Mouse (Mus musculus): Measurements from ENCODE around the gene Gm9611. TPM values are rescaled to one million over a fixed set of nuclear protein-coding genes. Genes with fewer than 3 reads are reported as not detected.
"Not testable (repeated sequence)": the region's sequence is repeated elsewhere in the genome, so short reads cannot be mapped to it uniquely, and the experiment has no call there.

Gm9611 gene
- total RNA-seq (2014; fragmentation: Nextera tagmentation) (not detected in 2 replicates), total RNA-seq (2017) (not detected in 2 replicates), polyA plus RNA-seq (2012) (not detected in 2 replicates)

- DNase-seq (ENCODE audit: low spot score); H3K36me3 ChIP-seq (replicated peaks); H3K4me1 ChIP-seq (ENCODE audit: insufficient read depth, low read depth, low read length); ATAC-seq (ENCODE audit: extremely low read depth, insufficient number of reproducible peaks, low FRiP score, poor library complexity, severe bottlenecking); H3K27me3 ChIP-seq (ENCODE audit: insufficient read depth, low read length); H3K9me3 ChIP-seq (replicated peaks); H3K4me3 ChIP-seq (ENCODE audit: low read depth, low read length): not testable (repeated sequence)
Observed at GRCm38 (mm10) chr14:42297258-42297657, at the start of gene Gm9611. Gene Gm9611, minus strand, starts transcription at chr14:42297358.

GRCm38 (mm10) chr14:42309910-42310309, 12.8 kb upstream of the Gm9611 start, which contains the start of gene Gm7995:
Gene Gm7995, plus strand, starts transcription at chr14:42310210.
- not testable (repeated sequence) for H3K9me3 ChIP-seq (replicated peaks); ATAC-seq (ENCODE audit: extremely low read depth, insufficient number of reproducible peaks, low FRiP score, poor library complexity, severe bottlenecking); H3K4me3 ChIP-seq (ENCODE audit: low read depth, low read length); H3K4me1 ChIP-seq (ENCODE audit: insufficient read depth, low read depth, low read length); H3K36me3 ChIP-seq (replicated peaks); DNase-seq (ENCODE audit: low spot score); H3K27me3 ChIP-seq (ENCODE audit: insufficient read depth, low read length)

GRCm38 (mm10) chr14:42259948-42260347, 37.2 kb downstream of the Gm9611 start, which contains the start of gene Gm17026:
Gene Gm17026, minus strand, starts transcription at chr14:42260048.
- H3K4me1 ChIP-seq (ENCODE audit: insufficient read depth, low read depth, low read length); H3K36me3 ChIP-seq (replicated peaks); H3K27me3 ChIP-seq (ENCODE audit: insufficient read depth, low read length); H3K9me3 ChIP-seq (replicated peaks); DNase-seq (ENCODE audit: low spot score); ATAC-seq (ENCODE audit: extremely low read depth, insufficient number of reproducible peaks, low FRiP score, poor library complexity, severe bottlenecking); H3K4me3 ChIP-seq (ENCODE audit: low read depth, low read length): not testable (repeated sequence)

Other genes with a start within 250 kb of the Gm9611 start
- not detected in 2 replicates for gene Gm7951, start 180.0 kb downstream of the Gm9611 start, total RNA-seq (2014; fragmentation: Nextera tagmentation)
- gene Gm7951, start 180.0 kb downstream of the Gm9611 start, total RNA-seq (2017), result not detected in 2 replicates
- not detected in 2 replicates for gene Gm7951, start 180.0 kb downstream of the Gm9611 start, polyA plus RNA-seq (2012)
- gene Gm17027, start 134.7 kb downstream of the Gm9611 start, total RNA-seq (2014; fragmentation: Nextera tagmentation), result not detected in 2 replicates
- gene Gm17027, start 134.7 kb downstream of the Gm9611 start, total RNA-seq (2017), result not detected in 2 replicates
- gene Gm17027, start 134.7 kb downstream of the Gm9611 start, polyA plus RNA-seq (2012), result not detected in 2 replicates
- not detected in 2 replicates for gene Gm3573, start 106.6 kb downstream of the Gm9611 start, total RNA-seq (2014; fragmentation: Nextera tagmentation)
- not detected in 2 replicates for gene Gm3573, start 106.6 kb downstream of the Gm9611 start, total RNA-seq (2017)
- not detected in 2 replicates for gene Gm3573, start 106.6 kb downstream of the Gm9611 start, polyA plus RNA-seq (2012)
- not detected in 2 replicates for gene Gm17026, start 37.3 kb downstream of the Gm9611 start, total RNA-seq (2014; fragmentation: Nextera tagmentation)
- not detected in 2 replicates for gene Gm17026, start 37.3 kb downstream of the Gm9611 start, total RNA-seq (2017)
- gene Gm17026, start 37.3 kb downstream of the Gm9611 start, polyA plus RNA-seq (2012), result not detected in 2 replicates
- 2.8 and 3.9 TPM in 2 replicates for gene Gm7995, start 12.9 kb upstream of the Gm9611 start, total RNA-seq (2014; fragmentation: Nextera tagmentation)
- gene Gm7995, start 12.9 kb upstream of the Gm9611 start, total RNA-seq (2017), result 0.52 and 1.9 TPM in 2 replicates
- gene Gm7995, start 12.9 kb upstream of the Gm9611 start, polyA plus RNA-seq (2012), result not detected in 2 replicates
- not detected in 2 replicates for gene Gm8005, start 142.3 kb upstream of the Gm9611 start, total RNA-seq (2014; fragmentation: Nextera tagmentation)
- gene Gm8005, start 142.3 kb upstream of the Gm9611 start, total RNA-seq (2017), result not detected in 2 replicates
- not detected in 2 replicates for gene Gm8005, start 142.3 kb upstream of the Gm9611 start, polyA plus RNA-seq (2012)
- not detected in 2 replicates for gene Gm8011, start 166.5 kb upstream of the Gm9611 start, total RNA-seq (2014; fragmentation: Nextera tagmentation)
- gene Gm8011, start 166.5 kb upstream of the Gm9611 start, total RNA-seq (2017), result not detected in 2 replicates
- gene Gm8011, start 166.5 kb upstream of the Gm9611 start, polyA plus RNA-seq (2012), result not detected in 2 replicates
- not detected in 2 replicates for gene Gm8020, start 205.0 kb upstream of the Gm9611 start, total RNA-seq (2014; fragmentation: Nextera tagmentation)
- 0.11 and 0.17 TPM in 2 replicates for gene Gm8020, start 205.0 kb upstream of the Gm9611 start, total RNA-seq (2017)
- not detected in 2 replicates for gene Gm8020, start 205.0 kb upstream of the Gm9611 start, polyA plus RNA-seq (2012)
- gene Gm8024, start 226.9 kb upstream of the Gm9611 start, total RNA-seq (2014; fragmentation: Nextera tagmentation), result not detected in 2 replicates
- 0.35 TPM in 1 of 2 replicates, not detected in the other for gene Gm8024, start 226.9 kb upstream of the Gm9611 start, total RNA-seq (2017)
- not detected in 2 replicates for gene Gm8024, start 226.9 kb upstream of the Gm9611 start, polyA plus RNA-seq (2012)